Mouse (Mus musculus) limb, embryonic 11.5 days (tissue): ENCODE data around the gene Cracr2a. TPM values are rescaled to one million over a fixed set of nuclear protein-coding genes. Genes with fewer than 3 reads are reported as not detected.
A peak's percentile ranks its signal among the peaks of the same experiment; 100 is the strongest.

ENCODE experiments used
- ATAC-seq: fragments of 200-750 bp; cut with Nextera tagmentation; 2 replicates; pipeline ENCODE4 v1.8.0; 2017; ENCODE audit warnings: low read depth; ENCODE audit not compliant: insufficient number of reproducible peaks, low FRiP score, low TSS enrichment
- DNase-seq: peaks from one replicate; pipeline ENCODE4 v3.0.0-alpha.2; 2015; ENCODE audit warnings: low spot score
- H3K27ac ChIP-seq: fragments of 300-500 bp; sonication (generic); replicated peaks from 2 replicates; pipeline ENCODE4 v1.5.1; 2014; ENCODE audit warnings: low read depth, mild to moderate bottlenecking, low read length
- H3K27me3 ChIP-seq: fragments of 300-500 bp; sonication (generic); 2 replicates; pipeline ENCODE4 v1.6.1; 2014; ENCODE audit warnings: mild to moderate bottlenecking, low read length, mixed read lengths; ENCODE audit not compliant: control insufficient read depth, insufficient read depth
- H3K36me3 ChIP-seq: fragments of 300-500 bp; sonication (generic); 2 replicates; pipeline ENCODE4 v1.6.1; 2014; ENCODE audit warnings: mild to moderate bottlenecking, low read length, moderate library complexity, mixed read lengths; ENCODE audit not compliant: control insufficient read depth, insufficient read depth
- H3K4me1 ChIP-seq: fragments of 300-500 bp; sonication (generic); 2 replicates; pipeline ENCODE4 v1.6.1; 2014; ENCODE audit warnings: low read length, mixed read lengths; ENCODE audit not compliant: control insufficient read depth, insufficient read depth
- H3K4me2 ChIP-seq: fragments of 300-500 bp; sonication (generic); 2 replicates; pipeline ENCODE4 v1.6.1; 2014; ENCODE audit warnings: low read depth, mild to moderate bottlenecking, moderate library complexity; ENCODE audit not compliant: severe bottlenecking
- H3K4me3 ChIP-seq: fragments of 300-500 bp; sonication (generic); 2 replicates; pipeline ENCODE4 v1.5.1; 2014; ENCODE audit warnings: low read depth, low read length
- H3K9ac ChIP-seq: fragments of 300-500 bp; sonication (generic); 2 replicates; pipeline ENCODE4 v1.6.1; 2014; ENCODE audit warnings: mild to moderate bottlenecking, low read length
- H3K9me3 ChIP-seq: fragments of 300-500 bp; sonication (generic); 2 replicates; pipeline ENCODE4 v1.6.1; 2016; ENCODE audit warnings: low read length; ENCODE audit not compliant: control insufficient read depth
- WGBS: fragments of 180-500 bp; shearing (Covaris S2); extraction: QIAGEN DNeasy Blood & Tissue Kit; methylation state at CpG from one replicate; pipeline ENCODE4 v1.1.7; 2014; 5-methylcytosine and 5-hydroxymethylcytosine counted together
- polyA plus RNA-seq: library from polyadenylated mRNA; unstranded; fragments of >200 nt; fragmentation: Nextera tagmentation; extraction: Ambion mirVana; gene quantifications from 2 replicates; pipeline ENCODE4 v1.2.1, GENCODE M21; 2014

Gene Cracr2a
- polyA plus RNA-seq, 1 experiment from 2014 or later, result 1.4 TPM

- Histone ChIP-seq H3K4me1 (peaks cover 19% of the 10 kb centered on the region; the same call in 1 of the 2 replicates), H3K9ac (no peak overlapping the region), H3K27me3 (no peaks in the 10 kb centered on the region), H3K36me3 (no peaks in the 10 kb centered on the region), H3K9me3 (no peaks in the 10 kb centered on the region), H3K27ac (peak overlapping the region; percentile 64; the same call in 1 of the 2 replicates), H3K4me2 (no peak overlapping the region), H3K4me3 (no peak overlapping the region)
- DNase-seq (no peak), ATAC-seq (no peak)
- 68% methylated on average over 11 of the region's 11 CpGs for WGBS
Observed at GRCm38 (mm10) chr6:127573779-127574463, 12.8 kb downstream of the Cracr2a start.

GRCm38 (mm10) chr6:127575194-127575593 is 14.1 kb downstream of the Cracr2a start:
- Histone ChIP-seq H3K4me2 (no peak overlapping the region), H3K9ac (no peak overlapping the region), H3K9me3 (no peaks in the 10 kb centered on the region), H3K4me3 (no peak overlapping the region), H3K36me3 (no peaks in the 10 kb centered on the region), H3K4me1 (peaks cover 21% of the 10 kb centered on the region; the same call in 1 of the 2 replicates), H3K27me3 (no peaks in the 10 kb centered on the region), H3K27ac (no peak overlapping the region)
- ATAC-seq (no peak), DNase-seq (no peak)
- WGBS, result 88% methylated on average over 2 of the region's 2 CpGs

GRCm38 (mm10) chr6:127577688-127578087 is 16.6 kb downstream of the Cracr2a start:
- no peak overlapping the region for H3K9ac ChIP-seq

GRCm38 (mm10) chr6:127578316-127578715 is 17.2 kb downstream of the Cracr2a start:
- 54% methylated on average over 7 of the region's 7 CpGs for WGBS
- DNase-seq, result no peak
- no peak overlapping the region for H3K4me3 ChIP-seq
- H3K27ac ChIP-seq, result no peak overlapping the region
- ATAC-seq, result no peak
- no peaks in the 10 kb centered on the region for H3K9me3 ChIP-seq
- H3K4me2 ChIP-seq, result no peak overlapping the region
- H3K9ac ChIP-seq, result no peak overlapping the region
- no peaks in the 10 kb centered on the region for H3K36me3 ChIP-seq
- H3K27me3 ChIP-seq, result no peaks in the 10 kb centered on the region
- peaks cover 25% of the 10 kb centered on the region for H3K4me1 ChIP-seq

More at GRCm38 (mm10) chr6:127577688-127578087, 16.6 kb downstream of the Cracr2a start:
- Histone ChIP-seq H3K9me3 (no peaks in the 10 kb centered on the region), H3K4me1 (peaks cover 30% of the 10 kb centered on the region), H3K27ac (no peak overlapping the region), H3K36me3 (no peaks in the 10 kb centered on the region), H3K4me2 (no peak overlapping the region), H3K4me3 (no peak overlapping the region), H3K27me3 (no peaks in the 10 kb centered on the region)
- ATAC-seq (no peak), DNase-seq (no peak)
- 69% methylated on average over 4 of the region's 4 CpGs for WGBS

- H3K9me3 ChIP-seq, result no peaks in the 10 kb centered on the region
- no peaks in the 10 kb centered on the region for H3K27me3 ChIP-seq
- no peak overlapping the region for H3K4me3 ChIP-seq
- H3K27ac ChIP-seq, result no peak overlapping the region
- WGBS, result 30% methylated on average over 5 of the region's 5 CpGs
- DNase-seq (no peak), ATAC-seq (no peak)
- H3K4me2 ChIP-seq, result no peak overlapping the region
- no peak overlapping the region for H3K9ac ChIP-seq
- no peaks in the 10 kb centered on the region for H3K36me3 ChIP-seq
- peaks cover 23% of the 10 kb centered on the region for H3K4me1 ChIP-seq
Observed at GRCm38 (mm10) chr6:127578810-127579209, 17.7 kb downstream of the Cracr2a start.

- no peaks in the 10 kb centered on the region for H3K27me3 ChIP-seq
- H3K9ac ChIP-seq, result peak overlapping the region; percentile 50; the same call in 1 of the 2 replicates
- peaks cover 19% of the 10 kb centered on the region for H3K4me1 ChIP-seq
- peak overlapping the region; percentile 61 for H3K4me2 ChIP-seq
- H3K27ac ChIP-seq, result peak overlapping the region; percentile 61; the same call in 1 of the 2 replicates
- H3K36me3 ChIP-seq, result no peaks in the 10 kb centered on the region
- no peaks in the 10 kb centered on the region for H3K9me3 ChIP-seq
- ATAC-seq (no peak), DNase-seq (no peak)
- H3K4me3 ChIP-seq, result no peak overlapping the region
- WGBS, result 51% methylated on average over 12 of the region's 12 CpGs
Observed at GRCm38 (mm10) chr6:127581915-127582314, 20.8 kb downstream of the Cracr2a start.

- Histone ChIP-seq H3K4me2 (peak overlapping the region; percentile 61), H3K36me3 (no peaks in the 10 kb centered on the region), H3K27me3 (no peaks in the 10 kb centered on the region), H3K9me3 (no peaks in the 10 kb centered on the region), H3K9ac (peak overlapping the region; percentile 50), H3K4me3 (0 out of 2 replicates have a peak overlapping the region, but pooled peaks have one; percentile 6), H3K4me1 (peaks cover 19% of the 10 kb centered on the region), H3K27ac (peak overlapping the region; percentile 61; the same call in 1 of the 2 replicates)
- 4% methylated on average over 15 of the region's 15 CpGs for WGBS
- ATAC-seq, result peak; percentile 52; the same call in 1 of the 2 replicates
- DNase-seq, result peak; percentile 91
Observed at GRCm38 (mm10) chr6:127582391-127583176, 21.4 kb downstream of the Cracr2a start.

GRCm38 (mm10) chr6:127591467-127591866 is 30.3 kb downstream of the Cracr2a start:
- 77% methylated on average over 3 of the region's 3 CpGs for WGBS
- Histone ChIP-seq H3K27ac (no peak overlapping the region), H3K9me3 (no peaks in the 10 kb centered on the region), H3K4me2 (no peak overlapping the region), H3K27me3 (no peaks in the 10 kb centered on the region), H3K9ac (no peak overlapping the region), H3K36me3 (no peaks in the 10 kb centered on the region), H3K4me1 (no peaks in the 10 kb centered on the region), H3K4me3 (no peak overlapping the region)
- DNase-seq (no peak), ATAC-seq (no peak)
